Mouse (Mus musculus) stomach, postnatal 0 days (tissue): ENCODE measurements around the gene Kif2c. TPM values are rescaled to one million over a fixed set of nuclear protein-coding genes. Genes with fewer than 3 reads are reported as not detected.

Source experiments
- ATAC-seq: fragments of 200-750 bp; cut with Nextera tagmentation; 2 replicates; pipeline ENCODE4 v1.8.0; 2017; ENCODE audit not compliant: low FRiP score, low TSS enrichment
- DNase-seq: peaks from one replicate; pipeline ENCODE4 v3.0.0-alpha.2; 2016; ENCODE audit warnings: low spot score
- H3K27ac ChIP-seq: fragments of 300-500 bp; sonication (generic); replicated peaks from 2 replicates; pipeline ENCODE4 v1.5.1; 2014; ENCODE audit warnings: mild to moderate bottlenecking, control low read depth
- H3K27me3 ChIP-seq: fragments of 300-500 bp; sonication (generic); 2 replicates; pipeline ENCODE4 v1.6.1; 2014; ENCODE audit warnings: low read length; ENCODE audit not compliant: control insufficient read depth, insufficient read depth
- H3K36me3 ChIP-seq: fragments of 300-500 bp; sonication (generic); 2 replicates; pipeline ENCODE4 v1.6.1; 2014; ENCODE audit warnings: low read length, mixed read lengths; ENCODE audit not compliant: control insufficient read depth, insufficient read depth
- H3K4me1 ChIP-seq: fragments of 300-500 bp; sonication (generic); replicated peaks from 2 replicates; pipeline ENCODE4 v1.6.1; 2014; ENCODE audit warnings: antibody characterized with exemption; ENCODE audit not compliant: control insufficient read depth, insufficient read depth
- H3K4me2 ChIP-seq: fragments of 300-500 bp; sonication (generic); replicated peaks from 2 replicates; pipeline ENCODE4 v1.6.1; 2014; ENCODE audit warnings: low read depth, mild to moderate bottlenecking, control low read depth, moderate library complexity
- H3K4me3 ChIP-seq: fragments of 300-500 bp; sonication (generic); 2 replicates; pipeline ENCODE4 v1.5.1; 2014; ENCODE audit warnings: low read depth, low read length, control low read depth
- H3K9ac ChIP-seq: fragments of 300-500 bp; sonication (generic); 2 replicates; pipeline ENCODE4 v1.6.1; 2014; ENCODE audit warnings: mild to moderate bottlenecking, low read length, control low read depth, mixed read lengths
- H3K9me3 ChIP-seq: fragments of 300-500 bp; sonication (generic); 2 replicates; pipeline ENCODE4 v1.6.1; 2016; ENCODE audit warnings: low read length; ENCODE audit not compliant: control insufficient read depth
- CTCF ChIP-seq: IDR thresholded peaks from 2 replicates; pipeline ENCODE4 v1.5.1; 2016; ENCODE audit warnings: antibody characterized with exemption, low read depth, mild to moderate bottlenecking, moderate library complexity
- EP300 ChIP-seq: optimal IDR thresholded peaks from 2 replicates; pipeline ENCODE3; 2016; ENCODE audit warnings: antibody characterized with exemption
- WGBS: fragments of 180-500 bp; shearing (Covaris S2); extraction: QIAGEN DNeasy Blood & Tissue Kit; methylation state at CpG from one replicate; pipeline ENCODE4 v1.1.7; 2014; 5-methylcytosine and 5-hydroxymethylcytosine counted together
- polyA plus RNA-seq: library from polyadenylated mRNA; unstranded; fragments of >200 nt; fragmentation: Nextera tagmentation; extraction: Ambion mirVana; gene quantifications from 2 replicates; pipeline ENCODE4 v1.2.1, GENCODE M21; 2015

Kif2c gene
- polyA plus RNA-seq, 1 experiment from 2014 or later, result 11.5 TPM

GRCm38 (mm10) chr4:117223001-117223400 lies 40.6 kb upstream of the Kif2c start:
- no peaks in the 10 kb centered on the region for H3K36me3 ChIP-seq
- H3K4me1 ChIP-seq, result no peaks in the 10 kb centered on the region
- TF ChIP-seq EP300 (no peak), CTCF (no peak)
- H3K27me3 ChIP-seq, result no peaks in the 10 kb centered on the region
- no peak overlapping the region for H3K4me2 ChIP-seq
- no peak overlapping the region for H3K4me3 ChIP-seq
- H3K9ac ChIP-seq, result no peak overlapping the region
- no peak overlapping the region for H3K27ac ChIP-seq
- ATAC-seq (no peak), DNase-seq (no peak)
- H3K9me3 ChIP-seq, result no peaks in the 10 kb centered on the region
- WGBS, result 36% methylated on average over 5 of the region's 5 CpGs

- Histone ChIP-seq H3K9ac (no peak overlapping the region), H3K4me3 (no peak overlapping the region), H3K4me1 (no peaks in the 10 kb centered on the region), H3K27me3 (no peaks in the 10 kb centered on the region), H3K4me2 (no peak overlapping the region), H3K27ac (no peak overlapping the region), H3K9me3 (no peaks in the 10 kb centered on the region), H3K36me3 (no peaks in the 10 kb centered on the region)
- 83% methylated on average over 9 of the region's 9 CpGs for WGBS
- DNase-seq (no peak), ATAC-seq (no peak)
- TF ChIP-seq CTCF (no peak), EP300 (no peak)
Measured at GRCm38 (mm10) chr4:117221836-117222235, 39.4 kb upstream of the Kif2c start.

GRCm38 (mm10) chr4:117220741-117221515 lies 38.5 kb upstream of the Kif2c start:
- Histone ChIP-seq H3K4me1 (no peaks in the 10 kb centered on the region), H3K27ac (no peak overlapping the region), H3K36me3 (no peaks in the 10 kb centered on the region), H3K27me3 (no peaks in the 10 kb centered on the region), H3K9ac (no peak overlapping the region), H3K4me2 (no peak overlapping the region), H3K9me3 (no peaks in the 10 kb centered on the region), H3K4me3 (no peak overlapping the region)
- DNase-seq (no peak), ATAC-seq (no peak)
- WGBS, result 83% methylated on average over 9 of the region's 9 CpGs
- no peak for TF ChIP-seq CTCF
- TF ChIP-seq EP300, result no peak

GRCm38 (mm10) chr4:117218517-117219219 lies 36.2 kb upstream of the Kif2c start:
- H3K27ac ChIP-seq, result no peak overlapping the region
- no peaks in the 10 kb centered on the region for H3K27me3 ChIP-seq
- H3K4me3 ChIP-seq, result no peak overlapping the region
- H3K4me1 ChIP-seq, result no peaks in the 10 kb centered on the region
- WGBS, result 29% methylated on average over 10 of the region's 10 CpGs
- peak; percentile 72 for DNase-seq
- no peak overlapping the region for H3K4me2 ChIP-seq
- no peaks in the 10 kb centered on the region for H3K9me3 ChIP-seq
- TF ChIP-seq CTCF (peak; percentile 98), EP300 (no peak)
- ATAC-seq, result peak; percentile 68
- H3K9ac ChIP-seq, result no peak overlapping the region
- H3K36me3 ChIP-seq, result no peaks in the 10 kb centered on the region

GRCm38 (mm10) chr4:117217029-117217428 lies 34.6 kb upstream of the Kif2c start:
- Histone ChIP-seq H3K27ac (0 out of 2 replicates have a peak overlapping the region, but pooled peaks have one; percentile 40), H3K4me3 (no peak overlapping the region), H3K4me1 (no peaks in the 10 kb centered on the region), H3K9me3 (no peaks in the 10 kb centered on the region), H3K9ac (no peak overlapping the region), H3K4me2 (no peak overlapping the region), H3K36me3 (no peaks in the 10 kb centered on the region), H3K27me3 (no peaks in the 10 kb centered on the region)
- ATAC-seq (no peak), DNase-seq (no peak)
- 33% methylated on average over 5 of the region's 5 CpGs for WGBS
- TF ChIP-seq EP300, result no peak
- TF ChIP-seq CTCF, result no peak

- TF ChIP-seq EP300 (no peak), CTCF (no peak)
- Histone ChIP-seq H3K4me2 (no peak overlapping the region), H3K4me1 (no peaks in the 10 kb centered on the region), H3K27ac (no peak overlapping the region), H3K9ac (no peak overlapping the region), H3K27me3 (no peaks in the 10 kb centered on the region), H3K9me3 (no peaks in the 10 kb centered on the region), H3K36me3 (no peaks in the 10 kb centered on the region), H3K4me3 (no peak overlapping the region)
- ATAC-seq, result no peak
- 85% methylated on average over 6 of the region's 6 CpGs for WGBS
- no peak for DNase-seq
Measured at GRCm38 (mm10) chr4:117214250-117214649, 31.8 kb upstream of the Kif2c start.
